Mouse (Mus musculus): ENCODE measurements around the gene Stac3. TPM values are rescaled to one million over a fixed set of nuclear protein-coding genes. Genes with fewer than 3 reads are reported as not detected.

The Stac3 gene
- total RNA-seq, 2 experiments from 2014 or later: 0.22 to 0.70 TPM

DNA sequence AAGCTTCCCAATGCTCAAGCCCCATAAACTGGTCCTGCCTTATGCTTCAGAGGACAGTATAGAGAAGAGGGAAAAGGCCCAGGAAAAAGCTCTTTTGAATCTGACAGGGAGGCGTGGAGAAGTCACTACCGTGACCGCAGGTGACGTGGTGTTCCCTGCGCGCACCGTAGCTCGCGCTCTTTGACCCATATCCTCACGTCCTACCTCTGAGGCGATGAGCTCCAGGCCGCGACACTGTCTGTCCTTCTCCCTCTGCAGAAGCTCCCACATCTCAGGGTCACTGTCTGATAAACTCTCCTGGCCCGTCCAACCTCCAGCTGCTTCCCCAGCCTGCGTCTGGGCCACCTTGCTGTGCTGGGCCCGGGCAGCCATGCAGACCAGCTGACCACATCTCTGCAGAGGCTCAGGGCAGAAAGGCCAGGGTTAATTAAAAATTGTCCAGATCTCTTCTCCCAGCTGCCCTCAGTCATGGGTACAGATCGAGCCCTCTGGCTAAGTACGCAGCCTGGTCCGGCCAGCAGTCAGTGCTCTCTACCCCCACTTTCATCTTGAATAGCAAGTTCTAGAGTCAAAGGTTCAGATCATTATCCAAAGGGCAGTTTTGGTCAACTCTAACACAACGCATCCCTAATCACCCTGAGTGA lies 19.4 kb downstream of the Stac3 start:
- DNase-seq (ENCODE audit: low spot score): no peak
- intact Hi-C loops (cut with DNase I): no loop called here

GRCm38 (mm10) chr10:127521611-127522080 lies 20.2 kb downstream of the Stac3 start:
- no peak for DNase-seq (ENCODE audit: low spot score)
- intact Hi-C loops (cut with DNase I): no loop called here

DNA sequence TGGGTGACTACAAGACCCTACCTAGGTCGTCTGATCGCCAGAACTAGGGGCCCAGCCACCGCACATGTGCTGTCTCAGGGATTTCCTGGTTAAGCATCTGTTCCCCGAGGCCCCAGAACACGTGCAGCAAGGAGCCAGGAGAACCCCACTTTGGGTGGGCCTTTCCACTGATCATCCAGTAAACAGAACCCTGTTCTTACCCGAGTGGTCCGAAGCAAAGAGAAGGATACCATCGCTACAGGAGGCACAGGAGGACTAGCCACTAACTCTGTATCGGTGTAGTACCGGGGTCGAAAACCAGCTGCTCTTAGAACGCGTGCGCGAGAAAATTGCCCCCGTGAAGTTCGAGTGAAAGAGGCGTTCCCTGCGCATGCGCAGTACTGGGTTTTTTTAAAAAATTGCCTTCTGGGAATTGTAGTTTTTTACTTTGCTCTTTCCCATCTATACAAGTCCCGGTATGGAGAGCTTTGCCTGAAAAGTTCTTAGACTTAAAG lies 20.6 kb downstream of the Stac3 start, which contains the start of gene Shmt2:
Shmt2 (minus strand) TSS at position 357 of the 494 bp plus-strand sequence.
- DNase-seq (ENCODE audit: low spot score): peak; percentile 57
- intact Hi-C loops (cut with DNase I): no loop called here

DNA sequence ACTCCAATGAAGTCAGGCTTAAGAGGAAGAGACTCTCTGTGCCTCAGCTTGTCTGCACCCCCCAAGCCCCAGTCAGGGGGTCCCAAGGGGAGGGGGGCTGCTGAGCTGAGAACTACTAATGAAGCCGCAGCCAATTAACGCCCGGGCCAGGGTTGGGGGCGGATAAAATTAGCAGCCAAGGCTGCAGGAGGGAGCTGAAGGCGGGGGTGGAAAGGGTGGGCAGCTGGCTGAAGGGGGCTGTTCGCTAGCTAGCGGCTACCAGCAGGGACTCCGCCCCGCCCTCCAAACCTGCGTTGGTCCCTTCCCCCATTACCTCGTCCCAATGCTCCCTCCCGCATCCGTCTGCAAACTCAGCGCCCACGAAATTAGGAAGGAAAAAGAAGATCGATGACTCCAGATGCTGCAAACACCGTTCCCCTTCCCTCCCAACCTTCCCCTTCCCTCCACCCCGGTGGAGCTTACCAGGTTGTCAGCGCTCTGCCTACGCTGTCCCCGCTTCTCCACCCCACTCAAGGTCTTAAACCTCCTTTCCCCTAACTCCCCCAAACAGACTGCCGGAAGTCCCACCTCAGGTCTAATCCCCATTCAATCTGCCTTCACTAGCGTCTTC lies 23.3 kb downstream of the Stac3 start:
- DNase-seq (ENCODE audit: low spot score): no peak
- intact Hi-C loops (cut with DNase I): no loop called here

DNA sequence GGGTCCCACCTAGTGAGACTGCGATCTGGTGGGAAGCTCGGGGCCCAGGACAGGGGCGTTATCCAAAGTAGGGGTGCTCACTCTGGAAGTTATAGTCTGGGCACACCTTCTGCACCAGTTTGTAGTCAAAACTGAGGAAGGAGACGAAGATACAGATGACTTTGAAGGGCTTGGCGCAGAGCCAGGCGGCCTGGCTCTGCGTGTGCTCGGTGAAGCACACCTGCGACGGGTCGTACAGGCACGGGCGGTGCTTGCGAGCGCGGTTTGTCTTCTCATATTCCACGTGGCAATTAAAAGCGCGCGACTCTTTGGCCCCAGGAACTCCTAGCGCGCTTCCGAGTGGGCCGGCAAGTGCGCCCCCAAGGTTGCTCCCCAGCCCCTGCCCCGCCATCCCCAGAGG lies 24.6 kb downstream of the Stac3 start:
- no peak for DNase-seq (ENCODE audit: low spot score)
- intact Hi-C loops (cut with DNase I): no loop called here

DNA sequence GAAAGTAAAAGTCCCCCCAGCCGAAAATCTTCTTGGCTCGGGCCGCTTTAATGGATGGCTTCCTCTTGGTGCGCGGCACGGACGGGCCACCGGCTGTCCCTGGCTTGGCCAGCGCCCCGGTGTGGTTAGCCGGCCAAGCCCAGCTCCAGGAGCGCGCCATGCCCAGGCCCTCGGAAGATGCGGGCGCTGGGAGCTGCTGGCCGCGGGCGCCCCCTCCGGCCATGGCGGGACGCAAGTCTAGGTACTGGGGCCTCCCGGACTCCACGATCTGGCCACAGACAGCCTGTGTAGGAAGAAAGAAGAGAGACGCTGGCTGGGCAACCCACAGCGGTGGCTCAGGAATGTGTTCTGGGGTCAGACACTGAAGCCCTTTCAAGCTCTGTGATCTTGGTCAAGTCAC lies 25.2 kb downstream of the Stac3 start:
- no peak for DNase-seq (ENCODE audit: low spot score)
- intact Hi-C loops (cut with DNase I): no loop called here

GRCm38 (mm10) chr10:127527481-127527880 lies 26.0 kb downstream of the Stac3 start:
- intact Hi-C loops (cut with DNase I): no loop called here
- no peak for DNase-seq (ENCODE audit: low spot score)

DNA sequence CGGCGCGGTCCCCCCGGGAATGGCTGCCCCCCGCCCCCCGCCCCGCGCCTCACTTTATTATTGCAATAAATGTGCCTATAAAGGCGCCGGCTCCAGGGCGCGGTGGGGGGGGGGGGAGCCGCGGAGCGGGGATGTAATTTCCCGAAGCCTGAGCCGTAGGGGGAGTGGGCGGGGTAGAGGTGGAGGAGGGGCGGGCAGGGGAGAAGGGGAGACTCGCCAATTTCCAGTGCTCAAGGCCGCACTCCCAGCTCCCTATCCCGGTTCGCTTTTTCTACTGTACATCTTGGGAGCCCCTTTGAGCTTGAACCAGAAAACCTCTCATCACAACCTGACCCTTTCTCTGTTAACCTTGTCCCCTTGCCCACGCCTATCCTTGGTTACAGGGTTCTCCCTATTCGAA lies 29.5 kb downstream of the Stac3 start:
- intact Hi-C loops (cut with DNase I): no loop called here
- no peak for DNase-seq (ENCODE audit: low spot score)

- no peak for DNase-seq (ENCODE audit: low spot score)
Observed at GRCm38 (mm10) chr10:127531548-127531947, 30.1 kb downstream of the Stac3 start.

DNA sequence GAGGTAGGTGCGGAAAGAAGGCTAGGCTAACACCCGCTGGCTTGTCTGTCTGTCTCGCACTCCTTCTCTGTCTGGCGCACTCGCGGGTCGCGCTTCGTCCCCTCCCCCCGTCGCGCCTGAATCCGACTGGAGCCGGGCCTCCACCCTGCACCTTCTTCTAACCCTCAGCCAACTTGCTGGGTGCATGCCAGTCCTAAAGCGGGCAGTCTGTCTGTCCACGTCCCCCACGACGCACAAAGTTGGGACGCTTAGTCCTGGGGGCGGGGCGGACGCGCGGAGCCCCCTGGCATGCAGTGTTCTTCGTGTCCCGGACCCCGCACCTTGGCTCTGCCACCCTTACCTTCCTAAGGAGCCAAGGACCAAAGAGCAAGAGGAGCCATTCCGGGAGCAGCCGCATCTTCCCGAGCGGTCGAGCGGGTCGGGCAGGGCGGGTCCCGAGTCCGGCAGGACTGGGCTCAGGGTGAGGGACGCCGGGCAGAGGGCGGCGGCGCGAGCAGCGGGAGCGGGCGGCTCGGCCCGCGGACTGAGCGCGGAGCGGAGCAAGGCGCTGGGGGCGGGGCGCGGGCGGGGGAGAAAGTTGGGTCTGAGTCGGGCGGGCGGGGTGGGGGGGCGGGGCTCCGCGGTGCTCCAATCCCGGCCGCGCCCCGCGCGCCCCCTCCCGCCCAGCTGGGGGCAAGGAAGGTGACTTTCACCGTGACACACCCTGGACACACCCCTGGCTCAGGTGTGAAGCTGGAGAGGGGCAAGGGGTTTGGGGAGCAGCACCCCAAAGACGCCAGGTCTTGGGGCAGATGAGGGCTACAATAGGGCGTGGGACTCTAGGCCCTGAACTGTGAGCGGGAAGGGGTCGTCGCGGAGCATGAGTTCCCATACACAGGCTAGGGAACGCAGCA lies 32.8 kb downstream of the Stac3 start, which contains the start of gene Nxph4:
Nxph4 (minus strand) TSS at position 524 of the 893 bp plus-strand sequence.
- DNase-seq (ENCODE audit: low spot score): no peak
- intact Hi-C loops (cut with DNase I): no loop called here

More at GRCm38 (mm10) chr10:127531548-127531947, 30.1 kb downstream of the Stac3 start:
- intact Hi-C loops (cut with DNase I): no loop called here

DNA sequence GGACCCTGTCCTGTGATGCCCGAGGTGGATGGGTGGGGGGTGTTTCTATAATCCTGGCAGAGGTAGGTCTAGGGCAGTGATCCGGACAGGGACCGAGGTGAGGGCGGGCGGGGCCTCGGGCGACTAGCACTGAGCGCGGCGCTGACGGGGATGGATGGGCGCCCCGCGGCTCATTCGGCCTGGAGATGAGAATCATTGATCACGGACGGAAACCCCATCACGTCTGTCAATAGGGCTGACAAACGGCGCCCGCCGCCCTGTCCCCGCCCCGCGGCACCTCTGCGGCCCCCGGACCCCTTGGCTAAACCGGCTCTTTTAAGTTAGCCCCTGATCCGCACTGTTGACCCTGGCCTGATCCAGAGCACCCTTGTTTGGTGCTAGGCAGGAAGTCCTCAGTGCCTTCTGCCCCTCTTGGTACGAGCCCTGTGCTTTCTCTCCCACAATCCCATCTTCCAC lies 33.5 kb downstream of the Stac3 start:
- intact Hi-C loops (cut with DNase I): no loop called here
- DNase-seq (ENCODE audit: low spot score): no peak

- intact Hi-C loops (cut with DNase I): loop anchor here (1.0 kb wide), 1 partner anchor 23 kb away; no protein-coding TSS in a partner anchor
- DNase-seq (ENCODE audit: low spot score): no peak
Observed at GRCm38 (mm10) chr10:127536586-127537314, 35.3 kb downstream of the Stac3 start.

- intact Hi-C loops (cut with DNase I): loop anchor here (1.0 kb wide), 1 partner anchor 29 kb away; no protein-coding TSS in a partner anchor
- peak; percentile 50 for DNase-seq (ENCODE audit: low spot score)
Observed at GRCm38 (mm10) chr10:127537854-127538583, 36.5 kb downstream of the Stac3 start.

DNA sequence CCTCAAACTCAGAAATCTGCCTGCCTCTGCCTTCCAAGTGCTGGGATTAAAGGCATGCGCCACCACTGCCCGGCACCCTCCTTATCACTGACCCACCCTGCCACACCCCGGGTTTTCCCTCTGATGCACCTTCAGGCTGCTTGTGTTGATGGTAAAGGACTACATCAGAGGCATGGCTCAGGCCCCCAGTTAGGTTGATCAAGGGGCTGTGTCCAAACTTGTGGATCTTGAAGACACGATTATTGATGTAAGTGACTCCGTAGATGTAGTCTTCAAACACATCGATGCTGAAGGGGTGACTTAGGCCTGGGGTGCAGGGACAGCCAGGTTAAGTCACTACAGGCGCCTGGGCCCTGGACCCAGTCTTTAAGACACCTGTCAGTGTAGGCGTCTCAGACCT lies 40.0 kb downstream of the Stac3 start:
- intact Hi-C loops (cut with DNase I): no loop called here
- DNase-seq (ENCODE audit: low spot score): no peak

DNA sequence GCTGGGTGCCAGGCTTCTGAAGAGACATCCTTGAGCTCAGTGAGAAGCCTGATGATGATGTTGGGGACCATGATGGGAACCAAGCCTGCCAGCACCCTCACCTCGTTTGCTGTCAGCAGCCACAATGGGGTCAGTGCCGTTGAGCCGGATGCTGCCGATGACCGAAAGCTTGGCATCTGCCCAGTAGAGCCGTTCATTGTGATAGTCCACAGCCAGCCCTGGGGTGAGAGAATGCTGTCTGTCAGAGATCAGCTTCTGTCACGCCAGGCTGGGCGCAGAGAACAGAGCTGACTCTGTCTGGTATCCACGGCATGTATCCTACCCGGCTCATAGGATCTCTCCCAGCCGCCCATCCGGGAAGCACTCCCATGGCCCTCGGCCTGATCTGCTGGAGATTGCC lies 40.6 kb downstream of the Stac3 start:
- intact Hi-C loops (cut with DNase I): no loop called here
- DNase-seq (ENCODE audit: low spot score): no peak

- intact Hi-C loops (cut with DNase I): no loop called here
Observed at GRCm38 (mm10) chr10:127542720-127543119, 41.2 kb downstream of the Stac3 start.

DNA sequence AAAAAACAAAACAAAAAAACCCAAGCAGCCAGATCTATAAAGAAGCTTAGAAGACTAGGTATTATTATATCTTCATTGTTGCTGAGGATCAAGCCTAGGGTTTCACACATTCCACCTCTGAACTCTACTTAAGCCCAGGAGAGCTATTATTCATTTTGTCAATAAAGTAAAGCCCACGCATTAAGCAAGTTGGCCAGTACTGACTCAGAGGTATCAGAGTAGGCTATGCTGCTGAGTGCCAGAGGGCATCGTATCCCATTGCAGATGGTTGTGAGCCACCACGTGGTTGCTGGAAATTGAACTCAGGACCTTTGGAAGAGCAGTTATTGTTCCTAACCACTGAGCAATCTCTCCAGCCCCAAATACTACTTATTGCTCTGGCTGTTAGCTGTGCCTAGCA lies 42.4 kb downstream of the Stac3 start:
- intact Hi-C loops (cut with DNase I): no loop called here
- DNase-seq (ENCODE audit: low spot score): no peak

More at GRCm38 (mm10) chr10:127542720-127543119, 41.2 kb downstream of the Stac3 start:
- DNase-seq (ENCODE audit: low spot score): no peak

DNA sequence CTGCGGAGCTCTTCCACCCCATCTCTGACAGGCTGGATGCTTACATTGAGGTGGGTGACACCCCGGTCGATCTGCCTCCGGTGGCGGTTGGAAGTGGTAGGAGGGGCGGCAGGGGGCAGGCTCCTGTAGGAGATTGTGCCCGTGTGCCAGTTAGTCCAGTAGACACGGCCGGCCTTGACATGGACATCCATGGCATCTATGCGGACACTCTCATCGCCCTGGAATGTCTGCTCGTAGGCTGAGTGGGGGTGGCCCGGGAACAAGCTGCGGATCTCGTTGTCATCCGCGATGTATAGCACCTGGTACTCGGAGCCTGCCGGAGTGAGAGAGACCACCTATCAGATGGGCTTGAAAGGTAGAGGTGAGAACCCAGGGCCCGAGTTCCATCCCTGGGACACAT lies 42.9 kb downstream of the Stac3 start:
- intact Hi-C loops (cut with DNase I): no loop called here
- no peak for DNase-seq (ENCODE audit: low spot score)

GRCm38 (mm10) chr10:127546505-127546904 lies 45.0 kb downstream of the Stac3 start:
- intact Hi-C loops (cut with DNase I): no loop called here
- DNase-seq (ENCODE audit: low spot score): no peak

All from heart, postnatal 25 days (tissue).